Mouse (Mus musculus) ovary, adult 2 months (tissue): ENCODE data around the gene Tescl. TPM values are rescaled to one million over a fixed set of nuclear protein-coding genes. Genes with fewer than 3 reads are reported as not detected.

Experiments
- polyA plus RNA-seq: library from polyadenylated mRNA; depleted of rRNA; stranded (reverse); fragments of >200 nt; gene quantifications from 2 replicates; pipeline ENCODE4 v1.2.3, GENCODE M21; 2012; rRNA removed

Tescl gene
- 0.52 and 0.53 TPM in 2 replicates for polyA plus RNA-seq

DNA sequence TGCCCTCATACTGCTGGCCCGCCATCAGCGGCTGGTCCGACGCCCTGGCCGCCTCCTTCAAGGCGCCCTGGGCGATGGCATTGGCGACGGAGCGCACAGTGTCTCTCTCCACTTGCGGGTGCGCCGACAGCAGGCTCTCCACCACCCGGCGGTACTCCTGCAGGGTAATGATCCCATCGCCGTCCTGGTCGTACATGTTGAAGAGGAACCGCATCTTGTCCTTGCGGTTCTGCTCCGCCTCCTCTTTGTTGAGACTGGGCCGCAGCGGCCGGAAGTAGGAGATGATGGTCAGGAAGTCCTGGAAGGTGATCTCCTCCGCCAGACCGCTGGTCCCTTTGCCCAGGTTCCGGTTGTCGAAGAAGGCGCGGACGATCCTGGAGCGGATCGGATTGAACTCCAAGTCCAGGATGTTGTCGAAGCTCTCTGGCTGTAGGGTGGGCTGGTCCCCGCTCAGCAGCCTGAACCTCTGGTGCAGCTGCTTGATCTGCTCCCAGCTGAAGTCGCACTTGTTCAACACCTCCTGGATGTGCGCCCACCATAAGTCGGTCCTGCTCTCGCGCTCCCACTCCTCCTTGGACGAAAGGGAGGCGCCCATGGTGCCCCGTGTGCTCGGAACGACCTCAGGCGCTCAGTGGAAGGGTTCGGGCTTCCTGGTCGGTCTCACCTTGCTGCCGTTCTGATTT is at the start of gene Tescl:
Tescl (minus strand) TSS at position 633 of the 683 bp plus-strand sequence.

DNA sequence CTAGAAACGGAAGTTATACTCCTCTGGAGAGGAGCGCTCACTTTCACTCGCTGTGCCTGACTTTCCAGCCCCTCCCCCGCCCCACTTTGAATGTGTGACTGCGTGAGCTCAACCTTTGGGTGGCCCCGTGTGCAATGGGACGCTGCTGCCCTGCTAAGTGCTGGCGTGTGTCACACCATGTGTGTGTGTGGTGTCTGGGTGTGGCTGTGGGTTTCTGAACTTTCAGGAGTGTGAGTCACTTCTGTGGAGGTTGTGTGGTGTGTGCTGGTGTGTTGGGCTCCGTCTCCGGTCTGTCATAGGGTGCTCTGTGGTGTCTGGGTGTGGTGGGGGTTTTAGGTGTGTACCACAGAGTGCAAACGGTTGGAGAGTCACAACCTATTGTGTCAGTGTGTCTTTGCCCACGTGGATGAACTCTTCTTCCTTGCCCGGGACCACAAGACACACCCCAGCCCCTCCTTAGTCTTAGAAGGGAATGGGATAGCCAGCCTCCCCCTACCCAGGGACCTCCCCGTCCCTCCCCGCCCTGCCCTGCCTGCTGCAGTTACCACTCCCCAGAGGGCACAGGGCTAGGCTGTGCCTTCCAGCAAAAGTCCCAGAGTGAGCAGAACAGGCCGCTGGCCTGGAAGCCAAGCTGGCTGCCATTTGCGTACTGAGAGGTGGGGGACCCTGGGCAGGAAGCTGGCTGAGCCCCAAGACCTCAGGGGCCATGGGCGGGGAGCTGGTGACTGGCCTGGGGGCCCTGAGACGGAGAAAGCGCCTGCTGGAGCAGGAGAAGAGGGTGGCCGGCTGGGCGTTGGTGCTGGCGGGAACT is 36.2 kb upstream of the Tescl start, which contains the start of gene Kcnn4:
Kcnn4 (plus strand) TSS at position 533 of the 811 bp plus-strand sequence.

DNA sequence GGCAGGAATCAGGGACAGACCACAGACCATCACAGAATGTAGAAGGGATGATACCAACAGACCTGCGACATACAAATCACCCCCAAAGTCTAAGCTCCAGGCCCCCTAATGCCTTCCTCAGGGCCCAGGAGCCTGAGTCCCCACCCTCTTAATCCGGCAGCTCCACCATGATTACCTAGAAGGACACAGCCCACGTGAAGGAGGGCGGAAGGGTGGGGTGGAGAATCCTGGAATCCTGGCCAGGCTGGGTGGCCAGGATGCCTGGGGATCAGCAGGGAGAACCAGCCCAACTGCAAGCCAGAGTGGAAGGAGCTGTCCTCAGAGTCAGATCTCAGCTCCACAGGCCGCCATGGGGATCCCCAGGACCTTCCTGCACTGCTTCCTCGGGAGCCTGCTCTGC is 15.2 kb upstream of the Tescl start, which contains the start of gene Lypd5:
Lypd5 (plus strand) TSS at position 301 of the 400 bp plus-strand sequence.

DNA sequence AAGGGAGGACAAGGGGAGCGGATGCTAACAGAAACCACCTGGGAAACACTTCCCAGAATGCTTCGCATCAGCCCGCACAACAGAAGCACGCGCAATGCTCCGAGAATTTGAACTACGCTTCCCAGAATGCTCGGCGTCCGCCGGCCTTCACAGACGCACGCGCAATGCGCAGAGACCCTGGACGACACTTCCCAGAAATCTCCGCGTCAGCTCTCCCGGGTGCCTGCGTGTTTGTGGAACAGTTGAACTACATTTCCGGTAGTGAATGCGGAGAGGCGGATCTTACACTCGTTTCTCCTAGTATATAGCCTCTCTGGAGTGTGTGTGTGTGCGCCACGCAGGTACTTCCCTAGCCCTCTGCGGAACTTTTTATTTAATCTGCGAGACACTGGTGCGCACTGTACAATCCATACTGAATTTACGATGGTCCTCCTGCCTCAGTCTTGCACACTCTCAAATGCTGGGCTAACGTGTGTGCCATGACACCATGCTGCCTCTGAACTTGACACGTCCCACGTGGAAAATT is 17.1 kb downstream of the Tescl start, which contains the start of gene Zfp94:
Zfp94 (minus strand) TSS at position 100 of the 526 bp plus-strand sequence.

DNA sequence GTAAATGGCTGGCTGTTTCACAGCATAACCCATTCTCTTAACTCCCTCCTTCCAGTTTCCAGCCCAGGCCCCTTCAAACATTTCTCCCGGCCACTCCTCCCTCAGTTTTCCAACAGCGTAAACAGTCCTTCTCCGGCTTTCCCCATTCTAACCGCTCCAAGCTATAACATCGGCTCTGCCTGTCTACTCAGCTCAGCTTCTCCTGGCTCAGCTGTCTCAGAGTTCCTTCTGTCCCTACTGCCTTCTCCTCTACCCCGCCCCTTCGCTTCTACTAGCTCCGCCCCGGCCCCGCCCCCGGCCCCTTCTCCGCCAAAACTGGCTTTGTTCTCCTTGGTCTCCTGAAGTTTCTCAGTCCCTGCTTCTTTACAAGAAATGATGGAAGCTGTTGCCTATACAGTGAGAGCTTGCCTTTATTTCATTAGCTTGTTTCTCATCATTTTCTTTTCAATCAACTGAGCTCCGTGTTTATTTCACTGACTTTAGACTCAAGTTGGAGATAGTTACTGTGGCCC is 32.9 kb downstream of the Tescl start, which contains the start of gene Zfp61:
Zfp61 (minus strand) TSS at position 462 of the 512 bp plus-strand sequence.

Other genes starting within 250 kb of the Tescl start
- gene Zfp112, start 221.6 kb downstream of the Tescl start, polyA plus RNA-seq, result 2.7 TPM in 2 replicates
- 6.5 and 8.0 TPM in 2 replicates for gene Zfp235, start 199.8 kb downstream of the Tescl start, polyA plus RNA-seq
- gene Zfp114, start 158.9 kb downstream of the Tescl start, polyA plus RNA-seq, result 0.72 and 0.81 TPM in 2 replicates
- 2.0 and 2.8 TPM in 2 replicates for gene Zfp111, start 122.5 kb downstream of the Tescl start, polyA plus RNA-seq
- 1.6 and 2.5 TPM in 2 replicates for gene Zfp109, start 96.4 kb downstream of the Tescl start, polyA plus RNA-seq
- 2.1 and 2.2 TPM in 2 replicates for gene Zfp108, start 79.1 kb downstream of the Tescl start, polyA plus RNA-seq
- 1.7 and 2.2 TPM in 2 replicates for gene Zfp93, start 63.5 kb downstream of the Tescl start, polyA plus RNA-seq
- gene Zfp61, start 32.7 kb downstream of the Tescl start, polyA plus RNA-seq, result 6.8 and 7.4 TPM in 2 replicates
- gene Zfp94, start 17.3 kb downstream of the Tescl start, polyA plus RNA-seq, result 8.5 and 9.3 TPM in 2 replicates
- gene Lypd5, start 15.3 kb upstream of the Tescl start, polyA plus RNA-seq, result not detected in 2 replicates
- gene Kcnn4, start 36.3 kb upstream of the Tescl start, polyA plus RNA-seq, result 26.2 and 26.4 TPM in 2 replicates
- gene Smg9, start 65.7 kb upstream of the Tescl start, polyA plus RNA-seq, result 57.8 and 74.7 TPM in 2 replicates
- 0.09 and 0.11 TPM in 2 replicates for gene Irgc1, start 118.4 kb upstream of the Tescl start, polyA plus RNA-seq
- gene Plaur, start 128.5 kb upstream of the Tescl start, polyA plus RNA-seq, result 14.4 and 15.2 TPM in 2 replicates
- gene Cadm4, start 148.1 kb upstream of the Tescl start, polyA plus RNA-seq, result 39.2 and 47.2 TPM in 2 replicates
- 64.6 and 76.6 TPM in 2 replicates for gene Zfp428, start 173.1 kb upstream of the Tescl start, polyA plus RNA-seq
- gene AC161166.1, start 178.5 kb upstream of the Tescl start, polyA plus RNA-seq, result not detected in 2 replicates
- 21.1 and 23.3 TPM in 2 replicates for gene Irgq, start 196.8 kb upstream of the Tescl start, polyA plus RNA-seq
- 7.3 and 9.0 TPM in 2 replicates for gene Pinlyp, start 212.2 kb upstream of the Tescl start, polyA plus RNA-seq
- gene Xrcc1, start 212.4 kb upstream of the Tescl start, polyA plus RNA-seq, result 68.3 and 73.5 TPM in 2 replicates